Mouse (Mus musculus) heart, adult 2 months (tissue): ENCODE measurements around the gene Pgm1. TPM values are rescaled to one million over a fixed set of nuclear protein-coding genes. Genes with fewer than 3 reads are reported as not detected.

Experiments
- DNase-seq, 2 experiments: peaks; one replicate each; pipeline ENCODE4 v3.0.0; 2021
- H3K27ac ChIP-seq: fragments of 200-600 bp; 2 replicates; pipeline ENCODE4 v1.8.1; 2022
- H3K27me3 ChIP-seq: fragments of 200-500 bp; 2 replicates; pipeline ENCODE4 v1.6.1; 2012; ENCODE audit warnings: mild to moderate bottlenecking, low read length, inconsistent platforms, mixed read lengths; ENCODE audit not compliant: control insufficient read depth, insufficient read depth
- H3K36me3 ChIP-seq: fragments of 200-500 bp; 2 replicates; pipeline ENCODE4 v1.6.1; 2012; ENCODE audit warnings: low read length, inconsistent platforms; ENCODE audit not compliant: control insufficient read depth, insufficient read depth
- H3K4me1 ChIP-seq: fragments of 200-500 bp; 2 replicates; pipeline ENCODE4 v1.6.1; 2011; ENCODE audit warnings: low read length; ENCODE audit not compliant: control insufficient read depth, insufficient read depth
- H3K4me3 ChIP-seq: fragments of 200-600 bp; 2 replicates; pipeline ENCODE4 v1.8.1; 2022
- H3K79me2 ChIP-seq: fragments of 200-500 bp; replicated peaks from 2 replicates; pipeline ENCODE4 v1.6.1; 2012; ENCODE audit warnings: mild to moderate bottlenecking, inconsistent platforms, low read length, moderate library complexity, mixed read lengths; ENCODE audit not compliant: control insufficient read depth, insufficient read depth
- H3K9ac ChIP-seq: fragments of 200-500 bp; 2 replicates; pipeline ENCODE4 v1.6.1; 2012; ENCODE audit warnings: low read depth, mild to moderate bottlenecking, control low read depth, inconsistent platforms, low read length, mixed read lengths
- CTCF ChIP-seq: fragments of 200-600 bp; IDR thresholded peaks from 2 replicates; pipeline ENCODE4 v1.8.1; 2022; ENCODE audit warnings: antibody characterized with exemption, mild to moderate bottlenecking, moderate library complexity
- EP300 ChIP-seq: fragments of 200-500 bp; IDR thresholded peaks from 2 replicates; pipeline ENCODE4 v1.6.1; 2011; ENCODE audit warnings: low read depth, low read length, control low read depth; ENCODE audit not compliant: insufficient read depth
- POLR2A ChIP-seq: fragments of 200-500 bp; IDR thresholded peaks from 2 replicates; pipeline ENCODE4 v1.6.1; 2011; ENCODE audit warnings: mild to moderate bottlenecking, low read depth, low read length, control low read depth; ENCODE audit not compliant: insufficient read depth
- WGBS: fragments of 180-500 bp; shearing (Covaris S2); methylation state at CpG from one replicate; pipeline ENCODE4 v1.1.7; 2018; 5-methylcytosine and 5-hydroxymethylcytosine counted together
- intact Hi-C: fragments of 180-260 bp; cut with DNase I; formaldehyde crosslinking; loops from one replicate; pipeline ENCODE4 v1.15.1; 2025
- polyA plus RNA-seq: library from polyadenylated mRNA; depleted of rRNA; stranded (reverse); fragments of >200 nt; gene quantifications from 2 replicates; pipeline ENCODE4 v1.2.3, GENCODE M21; 2012
- total RNA-seq, 2 experiments: library from RNA; stranded (reverse); gene quantifications; 2 replicates each; pipeline ENCODE4 v1.2.3; 2021

The Pgm1 gene
- total and polyA plus RNA-seq, 3 experiments, result 157 to 234 (median 203) TPM

- H3K9ac ChIP-seq, result no peak overlapping the region
- H3K36me3 ChIP-seq, result peaks cover 2% of the 10 kb centered on the region; the same call in 1 of the 2 replicates
- TF ChIP-seq POLR2A (no peak), CTCF (no peak), EP300 (no peak)
- WGBS, result 46% methylated on average over 7 of the region's 7 CpGs
- H3K79me2 ChIP-seq, result no peaks in the 10 kb centered on the region
- no peak overlapping the region for H3K4me3 ChIP-seq
- H3K27ac ChIP-seq, result peak overlapping the region; percentile 4; the same call in 1 of the 2 replicates
- H3K4me1 ChIP-seq, result peaks cover 6% of the 10 kb centered on the region
- no peaks in the 10 kb centered on the region for H3K27me3 ChIP-seq
- intact Hi-C loops, result loop anchor here (10.0 kb wide), 1 partner anchor 137 kb away; the partner anchor contains the start of gene Ror1
- no peak for DNase-seq
Observed at GRCm38 (mm10) chr4:99958084-99958815, 29.0 kb downstream of the Pgm1 start.

- peaks cover 6% of the 10 kb centered on the region for H3K4me1 ChIP-seq
- H3K27ac ChIP-seq, result no peak overlapping the region
- no peaks in the 10 kb centered on the region for H3K79me2 ChIP-seq
- peaks cover 2% of the 10 kb centered on the region; the same call in 1 of the 2 replicates for H3K36me3 ChIP-seq
- intact Hi-C loops, result loop anchor here (10.0 kb wide), 1 partner anchor 135 kb away; the partner anchor contains the start of gene Ror1
- no peak for DNase-seq
- TF ChIP-seq CTCF, result no peak
- no peak for TF ChIP-seq EP300
- no peak for TF ChIP-seq POLR2A
- 50% methylated on average over 3 of the region's 3 CpGs for WGBS
- no peak overlapping the region for H3K9ac ChIP-seq
- no peak overlapping the region for H3K4me3 ChIP-seq
- no peaks in the 10 kb centered on the region for H3K27me3 ChIP-seq
Observed at GRCm38 (mm10) chr4:99959308-99959707, 30.1 kb downstream of the Pgm1 start.

DNA sequence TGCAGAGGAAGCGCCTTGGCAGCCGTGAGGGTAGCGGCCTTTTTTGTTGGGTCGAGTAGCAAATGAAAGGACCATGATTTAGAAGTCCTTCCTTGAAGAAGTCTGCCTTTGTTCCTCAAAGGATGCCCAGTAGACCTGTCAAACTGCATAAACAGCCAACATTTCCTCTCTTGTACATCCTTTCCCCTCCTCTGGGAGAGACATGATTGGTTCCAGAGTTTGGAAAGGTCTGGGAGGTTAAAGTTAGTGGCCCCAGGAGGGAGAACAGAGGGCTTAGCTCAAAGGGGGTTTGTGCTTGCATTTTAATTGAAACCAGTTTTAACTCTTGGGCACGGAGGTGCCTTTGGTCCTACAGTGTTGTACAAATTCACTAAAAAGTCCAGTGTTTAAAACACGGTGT lies 37.3 kb downstream of the Pgm1 start:
- TF ChIP-seq CTCF (no peak), POLR2A (no peak), EP300 (no peak)
- Histone ChIP-seq H3K27ac (no peak overlapping the region), H3K79me2 (no peaks in the 10 kb centered on the region), H3K27me3 (no peaks in the 10 kb centered on the region), H3K4me1 (no peaks in the 10 kb centered on the region; the same call in 1 of the 2 replicates), H3K36me3 (peaks cover 2% of the 10 kb centered on the region; the same call in 1 of the 2 replicates), H3K4me3 (no peak overlapping the region), H3K9ac (no peak overlapping the region)
- 88% methylated on average over 6 of the region's 6 CpGs for WGBS
- intact Hi-C loops, result no loop called here
- no peak for DNase-seq

DNA sequence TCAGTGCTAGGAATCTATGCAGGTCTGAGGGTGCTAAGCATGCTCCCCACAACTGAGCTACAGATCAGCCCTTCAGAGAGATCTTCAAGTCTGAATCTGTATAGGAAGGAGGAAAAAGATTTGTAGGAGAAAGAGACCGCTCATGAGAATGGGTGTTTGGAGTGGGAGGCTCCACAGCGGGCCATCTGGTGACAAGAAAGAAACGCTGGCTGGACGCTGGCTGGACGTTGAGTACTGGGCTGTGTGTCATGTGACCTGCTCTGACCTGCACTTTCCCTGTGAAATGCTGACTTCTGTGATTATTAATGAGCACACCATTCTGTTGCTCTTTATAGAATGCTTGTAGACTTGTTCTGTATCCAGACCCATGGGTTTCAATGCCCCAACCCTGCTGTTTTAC lies 40.1 kb downstream of the Pgm1 start:
- peaks cover 3% of the 10 kb centered on the region for H3K4me1 ChIP-seq
- H3K36me3 ChIP-seq, result peaks cover 2% of the 10 kb centered on the region; the same call in 1 of the 2 replicates
- H3K79me2 ChIP-seq, result no peaks in the 10 kb centered on the region
- H3K27me3 ChIP-seq, result no peaks in the 10 kb centered on the region
- H3K9ac ChIP-seq, result no peak overlapping the region
- DNase-seq, result peak; percentile 53 to 63
- TF ChIP-seq EP300, result no peak
- peak overlapping the region; percentile 62 for H3K27ac ChIP-seq
- H3K4me3 ChIP-seq, result no peak overlapping the region
- 54% methylated on average over 5 of the region's 5 CpGs for WGBS
- intact Hi-C loops, result no loop called here

GRCm38 (mm10) chr4:99970097-99970496 lies 40.9 kb downstream of the Pgm1 start:
- H3K9ac ChIP-seq, result no peak overlapping the region
- no peak for TF ChIP-seq EP300
- TF ChIP-seq POLR2A, result no peak
- no peak for TF ChIP-seq CTCF
- peaks cover 5% of the 10 kb centered on the region for H3K4me1 ChIP-seq
- H3K27me3 ChIP-seq, result no peaks in the 10 kb centered on the region
- H3K79me2 ChIP-seq, result no peaks in the 10 kb centered on the region
- no peak for DNase-seq
- H3K36me3 ChIP-seq, result peaks cover 2% of the 10 kb centered on the region; the same call in 1 of the 2 replicates
- H3K27ac ChIP-seq, result peak overlapping the region; percentile 62
- no peak overlapping the region for H3K4me3 ChIP-seq
- intact Hi-C loops, result no loop called here
- 37% methylated on average over 4 of the region's 4 CpGs for WGBS

- 75% methylated on average over 6 of the region's 6 CpGs for WGBS
Observed at GRCm38 (mm10) chr4:99972886-99973285, 43.7 kb downstream of the Pgm1 start.

More at GRCm38 (mm10) chr4:99972886-99973285, 43.7 kb downstream of the Pgm1 start:
- H3K9ac ChIP-seq, result no peak overlapping the region
- H3K27me3 ChIP-seq, result no peaks in the 10 kb centered on the region
- TF ChIP-seq POLR2A, result no peak
- TF ChIP-seq CTCF, result no peak
- TF ChIP-seq EP300, result no peak
- H3K27ac ChIP-seq, result no peak overlapping the region
- H3K4me3 ChIP-seq, result no peak overlapping the region
- H3K36me3 ChIP-seq, result peaks cover 2% of the 10 kb centered on the region; the same call in 1 of the 2 replicates
- no peak for DNase-seq
- intact Hi-C loops, result no loop called here
- H3K4me1 ChIP-seq, result peaks cover 5% of the 10 kb centered on the region
- no peaks in the 10 kb centered on the region for H3K79me2 ChIP-seq
